Mouse (Mus musculus) megakaryocyte, embryonic 14.5 days (primary cell): ENCODE measurements around the gene Atoh8.

Source experiments
- FLI1 ChIP-seq: IDR thresholded peaks from 2 replicates; pipeline ENCODE4 v1.6.1; 2012; ENCODE audit warnings: low read length, inconsistent platforms, mixed read lengths
- GATA1 ChIP-seq: IDR thresholded peaks from 3 replicates; pipeline ENCODE4 v1.6.1; 2012; ENCODE audit warnings: mixed read lengths, low read length, inconsistent platforms, borderline replicate concordance

- TF ChIP-seq GATA1 (no peak), FLI1 (no peak)
Measured at GRCm38 (mm10) chr6:72273153-72273552, 37.8 kb upstream of the Atoh8 start.
